10 mouse cellular contexts compared by ENCODE assay signal in genomic region chr6:133812342-133812741, GRCm38 (mm10). TPM values are rescaled to one million over a fixed set of nuclear protein-coding genes. Genes with fewer than 3 reads are reported as not detected.
DNase-seq lines count a peak whose midpoint lies in the region; TF ChIP-seq lines count a peak whose summit lies in the region.
"Had no signal": no experiment of that assay in that cellular context is flagged by ENCODE, and none has a peak within 500 bp of the region (broad histone marks: within the 10 kb centered on the region; RNA-seq: fewer than 3 reads in every experiment).

No protein-coding gene starts in this region.

- peak; percentile 95 for TF ChIP-seq CTCF in E14TG2a.4 (conservative IDR thresholded peaks at IDR 0.05; ENCODE audit: low read length)

- peak; percentile 1 for DNase-seq in embryo, embryonic 11 days
- no peak for DNase-seq in embryo, embryonic 9.5 days (ENCODE audit: extremely low spot score)
- DNase-seq in left cerebral cortex, adult 18-20 months (ENCODE audit: low spot score in 2 of 2): peak; percentile 38 to 43
- DNase-seq in left cerebral cortex, adult 11 months (ENCODE audit: low spot score): no peak
- DNase-seq in brain, adult 2 months (ENCODE audit: low read depth, low spot score): peak; percentile 31
- no peak for DNase-seq in thymus, adult 18-20 months
- DNase-seq in cerebellum, adult 8-10 months: no peak

- no peaks in the 10 kb centered on the region for H3K36me3 ChIP-seq in E14TG2a.4 (ENCODE audit: insufficient read depth, low read length)
- H3K36me3 ChIP-seq: limb, embryonic 13.5 days had no signal

- no peaks in the 10 kb centered on the region for H3K9me3 ChIP-seq in E14TG2a.4 (ENCODE audit: low read length)

- no peaks in the 10 kb centered on the region for H3K27me3 ChIP-seq in E14TG2a.4 (ENCODE audit: insufficient read depth, low read length)
- H3K27me3 ChIP-seq: limb, embryonic 13.5 days had no signal

- H3K4me3 ChIP-seq in E14TG2a.4 (replicated peaks; ENCODE audit: low read length): no peak overlapping the region
- H3K4me3 ChIP-seq: limb, embryonic 13.5 days had no signal

- no peaks in the 10 kb centered on the region for H3K4me1 ChIP-seq in E14TG2a.4 (replicated peaks; ENCODE audit: low read depth, low read length)
- H3K4me1 ChIP-seq: limb, embryonic 13.5 days had no signal

RNA-seq across cellular contexts. Expression of gene Kap, which starts 41.2 kb away (rescaled TPM):
- not detected for total RNA-seq in left cerebral cortex, adult 18-20 months (2021)
- total RNA-seq: gastrocnemius, adult 8-10 months had no signal

Comparison
In these comparisons a context has a peak if more than half of its experiments do, and no peak if none do; other contexts are left out.
1. DNase-seq: peak in embryo, embryonic 11 days (single experiment), left cerebral cortex, adult 18-20 months (2 of 2) and brain, adult 2 months (single experiment); none in embryo, embryonic 9.5 days (single experiment), left cerebral cortex, adult 11 months (single experiment), thymus, adult 18-20 months (0 of 2) and cerebellum, adult 8-10 months (single experiment).